Mouse (Mus musculus) hindbrain, embryonic 14.5 days (tissue): ENCODE measurements around the gene Olfr619. TPM values are rescaled to one million over a fixed set of nuclear protein-coding genes. Genes with fewer than 3 reads are reported as not detected.

Experiments
- microRNA-seq: library from miRNA; unstranded; fragments of <30 nt; microRNA quantifications from one replicate; pipeline ENCODE4, GENCODE M21; 2016
- polyA plus RNA-seq: library from polyadenylated mRNA; unstranded; fragments of >200 nt; fragmentation: Nextera tagmentation; extraction: Ambion mirVana; gene quantifications from 2 replicates; pipeline ENCODE4 v1.2.1, GENCODE M21; 2014

Olfr619 gene
- polyA plus RNA-seq, 1 experiment from 2014 or later: not detected

Small RNAs within 50 kb of the gene (microRNA-seq; reads per million reads assigned to microRNA genes)
- not detected for gene Gm26506

Other genes with a start within 250 kb of the Olfr619 start
- gene Olfr601, start 237.9 kb upstream of the Olfr619 start, polyA plus RNA-seq: not detected in 2 replicates
- gene Olfr603, start 214.4 kb upstream of the Olfr619 start, polyA plus RNA-seq: not detected in 2 replicates
- gene Usp17lc, start 185.5 kb upstream of the Olfr619 start, polyA plus RNA-seq: not detected in 2 replicates
- not detected in 2 replicates for gene Olfr605, start 155.1 kb upstream of the Olfr619 start, polyA plus RNA-seq
- not detected in 2 replicates for gene Olfr606, start 151.5 kb upstream of the Olfr619 start, polyA plus RNA-seq
- gene Olfr607, start 136.4 kb upstream of the Olfr619 start, polyA plus RNA-seq: not detected in 2 replicates
- not detected in 2 replicates for gene Olfr608, start 130.7 kb upstream of the Olfr619 start, polyA plus RNA-seq
- gene Olfr609, start 102.5 kb upstream of the Olfr619 start, polyA plus RNA-seq: not detected in 2 replicates
- gene Olfr610, start 88.5 kb upstream of the Olfr619 start, polyA plus RNA-seq: not detected in 2 replicates
- gene Olfr611, start 79.7 kb upstream of the Olfr619 start, polyA plus RNA-seq: not detected in 2 replicates
- not detected in 2 replicates for gene Olfr612, start 57.9 kb upstream of the Olfr619 start, polyA plus RNA-seq
- gene Olfr613, start 52.5 kb upstream of the Olfr619 start, polyA plus RNA-seq: not detected in 2 replicates
- not detected in 2 replicates for gene Olfr615, start 44.5 kb upstream of the Olfr619 start, polyA plus RNA-seq
- not detected in 2 replicates for gene Olfr616, start 31.4 kb upstream of the Olfr619 start, polyA plus RNA-seq
- not detected in 2 replicates for gene Olfr617, start 27.5 kb upstream of the Olfr619 start, polyA plus RNA-seq
- gene Olfr618, start 10.5 kb upstream of the Olfr619 start, polyA plus RNA-seq: 0.21 TPM in 1 of 2 replicates, not detected in the other
- gene Olfr620, start 12.0 kb downstream of the Olfr619 start, polyA plus RNA-seq: not detected in 2 replicates
- gene Olfr622, start 42.1 kb downstream of the Olfr619 start, polyA plus RNA-seq: not detected in 2 replicates
- not detected in 2 replicates for gene Olfr623, start 63.1 kb downstream of the Olfr619 start, polyA plus RNA-seq
- not detected in 2 replicates for gene Olfr624, start 70.6 kb downstream of the Olfr619 start, polyA plus RNA-seq
- not detected in 2 replicates for gene Olfr625-ps1, start 82.1 kb downstream of the Olfr619 start, polyA plus RNA-seq
- gene Olfr243, start 114.1 kb downstream of the Olfr619 start, polyA plus RNA-seq: not detected in 2 replicates
- gene Olfr628, start 129.8 kb downstream of the Olfr619 start, polyA plus RNA-seq: not detected in 2 replicates
- gene Olfr629, start 144.4 kb downstream of the Olfr619 start, polyA plus RNA-seq: not detected in 2 replicates
- not detected in 2 replicates for gene Olfr630, start 156.8 kb downstream of the Olfr619 start, polyA plus RNA-seq
- not detected in 2 replicates for gene Olfr69, start 171.0 kb downstream of the Olfr619 start, polyA plus RNA-seq
- not detected in 2 replicates for gene Olfr68, start 179.1 kb downstream of the Olfr619 start, polyA plus RNA-seq
- not detected in 2 replicates for gene Olfr67, start 191.2 kb downstream of the Olfr619 start, polyA plus RNA-seq
- 1,734 and 1,868 TPM in 2 replicates for gene Hbb-bt, start 213.4 kb downstream of the Olfr619 start, polyA plus RNA-seq
- 4,248 and 5,201 TPM in 2 replicates for gene Hbb-bs, start 227.5 kb downstream of the Olfr619 start, polyA plus RNA-seq
- gene Hbb-bh2, start 239.9 kb downstream of the Olfr619 start, polyA plus RNA-seq: not detected in 2 replicates
- gene Hbb-bh1, start 242.6 kb downstream of the Olfr619 start, polyA plus RNA-seq: 2.1 and 3.6 TPM in 2 replicates